Mouse (Mus musculus) left cerebral cortex, adult 2 months (tissue): ENCODE measurements around the gene Ric1. TPM values are rescaled to one million over a fixed set of nuclear protein-coding genes. Genes with fewer than 3 reads are reported as not detected.
"Not testable (repeated sequence)": the region's sequence is repeated elsewhere in the genome, so short reads cannot be mapped to it uniquely, and the experiment has no call there.

Experiments used
- DNase-seq, 2 experiments: peaks; one replicate each; pipeline ENCODE4 v3.0.0; 2021 to 2022; ENCODE audit warnings: low spot score in 2 of 2, mixed read lengths in 1 of 2; ENCODE audit errors: extremely low spot score in 1 of 2
- H3K27ac ChIP-seq: fragments of 200-600 bp; 2 replicates; pipeline ENCODE4 v1.8.1; 2022
- H3K4me3 ChIP-seq: fragments of 200-600 bp; 2 replicates; pipeline ENCODE4 v1.8.1; 2022
- CTCF ChIP-seq: fragments of 200-600 bp; IDR thresholded peaks from 2 replicates; pipeline ENCODE4 v1.8.1; 2022; ENCODE audit warnings: antibody characterized with exemption, mild to moderate bottlenecking, moderate library complexity
- intact Hi-C: fragments of 180-260 bp; cut with DNase I; formaldehyde crosslinking; loops from one replicate; pipeline ENCODE4 v1.15.1; 2025
- total RNA-seq, 2 experiments: library from RNA; stranded (reverse); gene quantifications; 2 replicates each; pipeline ENCODE4 v1.2.3; 2021

The Ric1 gene
- total RNA-seq, 2 experiments from 2014 or later, result 36.4 to 36.8 TPM

DNA sequence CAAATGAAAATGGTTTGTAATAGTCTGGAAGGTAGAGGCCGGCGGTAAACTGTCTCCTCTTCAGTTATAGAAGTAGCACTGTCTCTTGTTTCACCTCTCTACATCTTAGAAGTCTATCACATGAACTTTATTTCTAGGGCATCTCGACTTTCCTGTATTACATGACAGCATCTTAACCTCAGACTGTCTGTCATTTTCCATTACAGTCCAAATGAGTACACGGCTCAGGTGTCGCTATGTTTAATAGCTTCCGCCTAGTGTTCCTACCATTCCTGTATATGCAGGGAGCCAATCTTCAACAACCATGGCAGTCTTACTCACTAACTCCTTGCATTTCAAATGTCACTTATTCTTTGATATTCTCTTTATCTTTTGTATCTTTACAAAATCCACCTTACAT, 21.9 kb downstream of the Ric1 start:
- no peak for DNase-seq
- intact Hi-C loops, result no loop called here
- no peak for TF ChIP-seq CTCF
- Histone ChIP-seq H3K4me3 (no peak overlapping the region), H3K27ac (no peak overlapping the region)

DNA sequence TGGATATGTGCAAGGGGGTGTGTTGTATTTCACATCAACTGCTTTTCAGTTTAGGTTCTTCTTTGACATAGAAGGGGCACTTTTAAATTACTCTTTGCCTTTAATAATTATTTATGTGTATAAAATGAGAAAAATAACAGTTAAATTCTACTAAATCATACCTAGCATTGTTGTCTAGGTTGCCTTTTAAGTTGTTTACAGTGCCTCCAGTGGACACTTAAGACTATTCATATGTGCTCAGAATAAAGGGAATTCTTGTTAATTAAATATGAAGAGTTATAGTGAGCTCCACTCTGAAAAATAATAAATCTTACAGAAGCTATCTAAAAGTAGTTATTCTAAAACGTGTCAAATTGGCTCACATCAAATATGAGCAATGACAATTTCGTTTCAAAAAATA, 28.5 kb downstream of the Ric1 start:
- intact Hi-C loops, result no loop called here
- Histone ChIP-seq H3K27ac (no peak overlapping the region), H3K4me3 (no peak overlapping the region)
- peak; percentile 7; the same call in 1 of the 2 replicates for TF ChIP-seq CTCF
- DNase-seq, result no peak

DNA sequence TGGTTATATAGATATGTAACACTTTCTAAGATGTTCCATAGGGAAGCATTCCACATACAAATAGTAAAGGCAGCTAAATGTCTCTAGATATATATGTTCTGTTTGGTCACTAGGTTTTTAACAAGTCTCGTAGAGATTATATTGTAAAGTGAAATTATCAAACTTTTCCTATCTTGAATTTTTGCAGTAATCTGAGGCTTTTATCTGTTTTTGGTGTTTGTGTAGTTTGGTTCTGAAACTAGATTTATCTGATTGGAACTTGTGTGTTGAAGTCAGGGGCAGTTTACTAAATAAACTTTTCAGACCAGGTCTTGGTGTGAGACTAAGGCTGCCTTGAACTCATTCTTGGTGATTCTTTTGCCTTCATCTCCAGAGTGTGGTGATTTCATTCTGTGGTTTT, 29.0 kb downstream of the Ric1 start:
- TF ChIP-seq CTCF, result no peak
- H3K4me3 ChIP-seq, result no peak overlapping the region
- no peak for DNase-seq
- intact Hi-C loops, result no loop called here
- H3K27ac ChIP-seq, result no peak overlapping the region

DNA sequence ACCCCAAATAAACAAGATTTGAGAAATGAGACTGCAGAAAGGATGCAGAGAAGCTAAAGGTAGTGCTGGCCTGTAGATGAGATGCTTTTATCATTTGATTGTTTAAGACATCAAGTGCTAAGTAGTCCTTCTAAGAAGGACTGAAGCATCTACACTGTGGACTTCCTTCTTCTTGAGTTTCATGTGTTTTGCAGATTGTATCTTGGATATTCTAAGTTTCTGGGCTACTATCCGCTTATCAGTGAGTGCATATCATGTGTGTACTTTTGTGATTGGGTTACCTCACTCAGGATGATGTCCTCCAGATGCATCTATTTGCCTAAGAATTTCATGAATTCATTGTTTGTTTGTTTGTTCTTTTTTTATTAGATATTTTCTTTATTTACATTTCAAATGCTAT, 29.9 kb downstream of the Ric1 start:
- DNase-seq, H3K27ac ChIP-seq, intact Hi-C loops, H3K4me3 ChIP-seq: not testable (repeated sequence)

DNA sequence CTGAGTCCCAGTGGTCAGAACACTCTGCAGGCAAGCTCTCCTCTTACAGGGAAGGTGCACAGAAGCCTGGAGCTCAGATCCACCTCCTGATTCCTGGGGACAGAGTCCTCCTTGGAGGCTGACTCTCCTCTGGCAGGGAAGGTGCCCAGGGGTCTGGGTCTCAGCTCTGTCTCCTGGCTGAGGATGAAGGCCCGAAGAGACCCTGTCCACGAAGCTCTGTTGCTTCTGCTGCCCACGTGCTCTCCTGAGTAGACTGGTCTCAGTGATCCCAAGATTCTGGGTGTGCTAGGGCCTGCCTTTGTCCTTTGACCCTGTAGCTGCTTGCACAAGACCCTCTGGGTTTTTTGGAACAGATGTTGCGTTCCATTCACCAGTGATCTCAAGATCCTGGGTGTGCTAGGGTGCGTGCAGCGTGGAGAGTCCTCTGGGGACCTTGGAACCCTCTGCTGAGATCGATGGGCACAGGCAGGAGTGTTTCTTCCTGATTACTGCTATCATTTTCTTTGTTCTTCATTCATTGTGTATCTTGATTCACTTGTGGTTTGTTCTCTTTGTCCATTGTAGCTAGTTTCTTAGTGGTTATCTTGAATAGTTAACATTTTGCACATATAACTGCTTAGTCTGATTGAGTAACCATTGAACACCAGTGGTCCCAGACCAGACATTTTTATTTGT, 35.2 kb downstream of the Ric1 start:
- intact Hi-C loops, H3K27ac ChIP-seq, H3K4me3 ChIP-seq, DNase-seq: not testable (repeated sequence)

DNA sequence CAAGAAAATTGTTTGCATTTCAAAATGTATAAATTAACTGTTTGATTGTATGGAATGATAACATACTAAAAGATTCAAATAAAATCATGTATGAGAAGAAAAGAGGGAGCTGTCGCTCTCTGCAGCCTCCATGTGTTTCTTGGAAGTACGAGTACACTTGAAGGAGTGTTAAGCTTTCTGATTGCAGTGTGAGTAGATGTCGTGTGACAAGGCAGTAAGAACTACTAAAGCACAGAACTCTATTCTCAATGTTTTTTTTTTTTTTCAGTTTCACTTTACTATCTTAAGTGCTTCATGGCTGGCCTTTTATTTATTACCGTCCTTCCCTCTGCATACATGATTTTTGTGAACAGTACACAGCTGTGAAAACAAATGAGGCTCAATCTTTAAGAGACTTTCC, 40.1 kb downstream of the Ric1 start:
- intact Hi-C loops, result loop anchor here (2.0 to 5.0 kb wide), 2 partner anchors 39 to 200 kb away; partner anchors contain the start of gene Ric1
- Histone ChIP-seq H3K27ac (no peak overlapping the region), H3K4me3 (no peak overlapping the region)
- TF ChIP-seq CTCF, result no peak
- no peak for DNase-seq

DNA sequence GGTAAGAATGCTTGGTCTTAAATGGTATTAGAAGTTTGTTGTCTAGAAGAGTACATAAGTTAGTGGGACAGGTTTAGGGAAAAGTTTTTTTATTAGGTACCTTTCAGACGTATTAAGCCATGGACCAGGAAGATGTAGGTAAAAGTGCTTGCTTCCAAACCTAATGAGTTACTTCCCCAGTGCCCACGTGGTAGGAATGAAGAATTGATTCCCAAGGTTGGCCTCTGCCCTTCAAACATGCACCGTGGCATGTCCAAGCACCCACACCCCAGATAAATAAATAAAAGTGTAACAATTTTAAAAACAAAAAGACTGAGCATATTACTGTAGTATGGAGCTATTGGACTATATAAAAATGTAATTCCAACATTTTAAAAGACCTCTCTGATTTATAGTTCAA, 40.5 kb downstream of the Ric1 start:
- intact Hi-C loops, result loop anchor here (2.0 to 5.0 kb wide), 2 partner anchors 40 to 200 kb away; partner anchors contain the start of gene Ric1
- H3K27ac ChIP-seq, result no peak overlapping the region
- no peak for DNase-seq
- no peak for TF ChIP-seq CTCF
- no peak overlapping the region for H3K4me3 ChIP-seq

DNA sequence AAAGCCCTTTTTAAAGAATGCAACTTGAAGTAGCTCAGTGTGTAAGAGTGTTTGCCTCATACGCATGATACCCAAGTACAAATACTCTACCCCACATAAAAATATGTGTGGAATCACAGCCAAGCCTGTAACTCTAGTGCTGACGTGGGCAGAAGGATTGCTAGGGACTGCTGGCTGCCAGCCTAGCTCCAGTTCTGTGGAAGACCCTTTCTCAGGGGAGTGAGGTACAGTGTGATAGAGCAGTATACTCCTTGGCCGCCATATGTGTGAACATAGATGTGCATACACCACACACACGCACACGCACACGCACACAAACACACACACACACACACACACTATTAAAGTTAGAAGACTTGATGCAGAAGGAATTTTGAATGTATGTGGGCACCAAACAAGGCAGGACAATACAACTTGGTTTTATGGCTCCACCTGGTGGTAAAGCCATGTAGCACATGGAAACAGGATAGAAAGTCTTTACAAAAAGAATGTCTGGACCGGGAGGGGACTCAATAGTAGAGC, 41.2 kb downstream of the Ric1 start:
- peak; percentile 82 for TF ChIP-seq CTCF
- peak; percentile 37 to 53 for DNase-seq
- intact Hi-C loops, result loop anchor here (2.0 to 5.0 kb wide), 2 partner anchors 41 to 201 kb away; partner anchors contain the start of gene Ric1
- H3K27ac ChIP-seq, result no peak overlapping the region
- H3K4me3 ChIP-seq, result no peak overlapping the region

DNA sequence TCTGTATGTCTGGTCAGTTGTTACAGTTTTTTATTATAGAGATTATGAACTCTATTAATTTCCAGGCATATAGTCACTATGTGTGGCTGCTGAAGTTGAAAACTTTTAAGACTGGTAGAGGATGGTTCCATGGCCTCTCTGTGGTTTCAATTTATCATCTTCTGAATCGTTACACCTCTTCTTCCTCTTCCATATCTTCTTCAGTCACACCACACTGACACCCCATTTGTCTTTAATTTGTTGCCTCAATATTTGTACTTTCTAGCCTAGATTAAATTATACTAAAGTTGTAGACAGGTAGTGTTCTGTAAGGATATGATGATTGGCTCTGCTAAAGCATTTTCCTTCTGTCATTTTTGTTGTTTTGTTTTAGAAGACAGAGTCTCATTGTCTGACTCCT, 44.4 kb downstream of the Ric1 start:
- intact Hi-C loops, result no loop called here
- TF ChIP-seq CTCF, result no peak

DNA sequence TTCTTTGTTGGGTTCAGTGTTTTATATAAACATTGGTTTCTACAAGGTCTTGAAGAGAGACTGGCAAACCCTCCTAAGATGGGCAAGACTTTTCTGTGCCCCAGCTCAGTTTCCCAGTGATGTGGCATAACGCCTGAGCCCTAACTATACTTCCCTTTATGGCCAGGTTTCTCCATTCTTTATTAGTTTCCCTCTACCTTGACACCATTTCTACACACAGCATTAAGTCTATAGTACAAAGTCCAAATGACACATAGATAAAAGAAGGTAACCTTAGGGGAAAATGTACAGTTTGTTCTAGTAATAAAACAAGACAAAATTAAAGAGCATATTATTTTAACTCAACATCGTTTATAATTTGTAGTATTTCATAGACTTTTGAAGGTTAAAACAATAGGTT, 60.4 kb downstream of the Ric1 start:
- no peak overlapping the region for H3K27ac ChIP-seq
- intact Hi-C loops, result no loop called here
- H3K4me3 ChIP-seq, result no peak overlapping the region
- no peak for DNase-seq
- no peak for TF ChIP-seq CTCF

More for the DNA sequence above, 44.4 kb downstream of the Ric1 start:
- Histone ChIP-seq H3K27ac (no peak overlapping the region), H3K4me3 (no peak overlapping the region)
- no peak for DNase-seq

DNA sequence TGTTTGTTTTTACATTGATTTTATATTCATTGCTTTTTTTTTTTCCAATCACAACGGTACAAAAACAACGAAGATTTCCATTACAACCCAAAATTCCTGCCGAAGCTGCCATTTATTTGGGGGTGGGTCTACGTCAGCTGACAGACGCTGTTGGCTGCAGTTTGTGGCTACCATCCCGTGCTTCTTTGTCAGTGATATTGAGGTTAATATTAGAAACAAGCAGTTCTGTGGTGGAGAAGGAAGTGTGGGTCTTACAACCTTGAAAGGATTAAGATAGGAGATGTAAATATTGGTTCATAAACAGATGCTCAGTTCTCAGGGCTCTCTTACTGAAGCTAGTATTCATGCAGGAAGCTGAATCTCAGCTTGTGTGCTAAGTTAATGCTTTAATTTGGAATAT, 61.7 kb downstream of the Ric1 start:
- no peak for TF ChIP-seq CTCF
- no peak overlapping the region for H3K27ac ChIP-seq
- H3K4me3 ChIP-seq, result no peak overlapping the region
- no peak for DNase-seq
- intact Hi-C loops, result no loop called here

DNA sequence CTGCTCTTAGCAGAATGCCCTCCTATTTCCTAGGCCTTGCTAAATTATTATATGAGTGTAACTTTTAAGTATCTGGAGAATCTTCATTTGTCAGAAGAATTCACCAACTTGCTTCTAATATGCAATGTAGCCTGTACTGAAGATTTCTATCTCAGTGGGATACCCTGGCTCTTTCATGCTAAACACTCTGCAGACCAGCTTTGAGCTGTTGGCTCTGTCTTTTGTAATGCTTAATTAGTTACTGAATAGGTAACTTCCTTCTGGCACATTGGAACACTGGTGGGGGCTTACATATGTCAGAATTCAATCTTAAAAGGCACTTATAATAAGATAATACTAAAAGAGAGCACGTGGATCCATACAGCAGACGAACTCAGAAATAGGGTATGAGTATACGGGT, 71.7 kb downstream of the Ric1 start:
- intact Hi-C loops, H3K4me3 ChIP-seq, DNase-seq, H3K27ac ChIP-seq: not testable (repeated sequence)

DNA sequence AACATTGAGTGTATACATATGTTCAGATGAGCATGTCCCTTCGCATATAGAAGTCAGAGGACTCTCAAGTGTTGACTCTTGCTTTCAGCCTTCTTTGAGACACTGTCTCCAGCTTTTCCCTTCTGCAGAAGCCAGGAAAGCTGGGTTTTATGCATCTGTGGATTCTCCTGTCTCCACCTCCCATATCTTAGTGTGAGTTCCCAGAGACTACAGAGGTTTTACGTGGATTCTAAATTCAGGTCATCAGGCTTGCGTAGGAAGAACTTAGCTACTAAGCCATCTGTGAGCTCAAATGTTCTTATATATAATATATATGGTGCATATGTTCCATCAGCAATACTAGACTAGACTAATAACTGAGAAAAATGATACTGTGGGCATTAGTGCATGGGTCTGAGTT, 74.2 kb downstream of the Ric1 start:
- intact Hi-C loops, result no loop called here
- no peak for TF ChIP-seq CTCF
- no peak overlapping the region; the same call in 1 of the 2 replicates for H3K27ac ChIP-seq
- H3K4me3 ChIP-seq, result no peak overlapping the region
- no peak for DNase-seq
